9 mouse cellular contexts compared by ENCODE assay signal in the genomic region with DNA sequence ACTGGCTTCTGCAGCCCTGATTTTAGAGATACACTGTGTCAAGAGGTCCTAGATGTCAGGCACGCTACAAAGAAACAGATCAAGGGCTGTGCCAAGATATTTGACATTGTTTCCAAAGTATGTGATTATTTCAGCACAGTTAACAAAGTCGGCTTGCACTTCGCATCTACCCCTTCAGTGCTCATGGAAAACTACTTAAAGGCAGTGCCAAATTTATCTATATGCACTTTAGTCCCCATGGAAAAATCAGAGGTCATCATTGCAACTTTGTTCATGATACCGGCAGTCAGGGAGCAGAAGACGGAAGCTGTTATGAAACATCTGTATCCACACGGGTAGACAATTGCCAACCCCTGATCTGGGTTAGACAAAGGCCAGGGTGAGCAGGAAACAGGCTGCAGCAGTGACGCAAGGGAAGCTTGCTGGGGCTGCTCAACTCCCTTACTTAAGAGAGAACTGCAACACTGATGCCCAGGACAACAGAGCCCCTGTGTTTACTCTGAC.
DNase-seq lines count a peak whose midpoint lies in the region; ATAC-seq lines count a peak whose summit lies in the region.
"Had no signal": no experiment of that assay in that cellular context is flagged by ENCODE, and none has a peak within 500 bp of the region (broad histone marks: within the 10 kb centered on the region; RNA-seq: fewer than 3 reads in every experiment).

No protein-coding gene starts in this region.

- no peak overlapping the region for H3K4me2 ChIP-seq in forebrain, embryonic 14.5 days (ENCODE audit: low read length)
- H3K4me2 ChIP-seq in heart, embryonic 11.5 days: peak overlapping the region; percentile 24
- H3K4me2 ChIP-seq: limb, embryonic 12.5 days had no signal

- peaks cover 16% of the 10 kb centered on the region for H3K4me1 ChIP-seq in forebrain, embryonic 10.5 days
- H3K4me1 ChIP-seq in forebrain, embryonic 14.5 days (ENCODE audit: control insufficient read depth, insufficient read depth, low read length): no peaks in the 10 kb centered on the region
- peaks cover 28% of the 10 kb centered on the region for H3K4me1 ChIP-seq in heart, embryonic 11.5 days (ENCODE audit: control insufficient read depth, insufficient read depth, low read length)
- H3K4me1 ChIP-seq: limb, embryonic 12.5 days had no signal

- WGBS in forebrain, embryonic 10.5 days: 61% methylated on average over 7 of the region's 7 CpGs
- 66% methylated on average over 7 of the region's 7 CpGs for WGBS in forebrain, embryonic 14.5 days
- WGBS in heart, embryonic 11.5 days (ENCODE audit: insufficient replicate concordance): 14% methylated on average over 7 of the region's 7 CpGs

- no peak for DNase-seq in forebrain, embryonic 10.5 days (ENCODE audit: extremely low spot score, low spot score)
- DNase-seq in forebrain, embryonic 14.5 days (ENCODE audit: low spot score): no peak
- DNase-seq in kidney, postnatal 25 days: peak; percentile 49 to 82
- peak; percentile 14 to 19 for DNase-seq in monocyte, adult 2 months (ENCODE audit: low read depth in 1 of 2, low spot score in 2 of 2)
- no peak for DNase-seq in cerebellum, postnatal 36 days
- DNase-seq in gastrocnemius, postnatal 4 days (ENCODE audit: low spot score in 2 of 2): no peak
- no peak for DNase-seq in frontal cortex, postnatal 25 days (ENCODE audit: low spot score in 2 of 2)

- no peak for ATAC-seq in forebrain, embryonic 14.5 days
- peak; percentile 55; the same call in 1 of the 2 replicates for ATAC-seq in heart, embryonic 11.5 days (replicated peaks; ENCODE audit: insufficient number of reproducible peaks, low FRiP score, low TSS enrichment)

- no peaks in the 10 kb centered on the region for H3K36me3 ChIP-seq in forebrain, embryonic 10.5 days (replicated peaks)
- H3K36me3 ChIP-seq in forebrain, embryonic 14.5 days (ENCODE audit: control insufficient read depth, insufficient read depth, low read length): no peaks in the 10 kb centered on the region
- no peaks in the 10 kb centered on the region for H3K36me3 ChIP-seq in heart, embryonic 11.5 days (ENCODE audit: control insufficient read depth, insufficient read depth, low read length)
- H3K36me3 ChIP-seq: limb, embryonic 12.5 days had no signal

- no peak overlapping the region for H3K4me3 ChIP-seq in forebrain, embryonic 10.5 days
- H3K4me3 ChIP-seq in forebrain, embryonic 14.5 days (ENCODE audit: low read depth, low read length): no peak overlapping the region
- H3K4me3 ChIP-seq in heart, embryonic 11.5 days (ENCODE audit: low read depth, low read length): no peak overlapping the region
- H3K4me3 ChIP-seq: limb, embryonic 12.5 days had no signal

- no peaks in the 10 kb centered on the region for H3K9me3 ChIP-seq in forebrain, embryonic 10.5 days
- H3K9me3 ChIP-seq in forebrain, embryonic 14.5 days (replicated peaks; ENCODE audit: control insufficient read depth, low read length): no peaks in the 10 kb centered on the region
- no peaks in the 10 kb centered on the region for H3K9me3 ChIP-seq in heart, embryonic 11.5 days (replicated peaks; ENCODE audit: control insufficient read depth, low read length)
- H3K9me3 ChIP-seq: limb, embryonic 12.5 days had no signal

- H3K27me3 ChIP-seq in forebrain, embryonic 10.5 days (ENCODE audit: poor library complexity, severe bottlenecking): no peaks in the 10 kb centered on the region
- H3K27me3 ChIP-seq in forebrain, embryonic 14.5 days (replicated peaks; ENCODE audit: control insufficient read depth, insufficient read depth, low read length): no peaks in the 10 kb centered on the region
- no peaks in the 10 kb centered on the region for H3K27me3 ChIP-seq in heart, embryonic 11.5 days (ENCODE audit: control insufficient read depth, insufficient read depth, low read length)
- H3K27me3 ChIP-seq: limb, embryonic 12.5 days had no signal

- 0 out of 2 replicates have a peak overlapping the region, but pooled peaks have one; percentile 35 for H3K27ac ChIP-seq in forebrain, embryonic 10.5 days
- no peak overlapping the region for H3K27ac ChIP-seq in forebrain, embryonic 14.5 days (ENCODE audit: low read depth, low read length)
- peak overlapping the region; percentile 37 for H3K27ac ChIP-seq in heart, embryonic 11.5 days (ENCODE audit: low read depth, low read length)
- H3K27ac ChIP-seq: limb, embryonic 12.5 days had no signal

- no peak overlapping the region for H3K9ac ChIP-seq in forebrain, embryonic 14.5 days (ENCODE audit: low read length)
- H3K9ac ChIP-seq in heart, embryonic 11.5 days (ENCODE audit: low read depth, low read length): no peak overlapping the region
- H3K9ac ChIP-seq: limb, embryonic 12.5 days had no signal

Comparison
In these comparisons a context has a peak if more than half of its experiments do, and no peak if none do; other contexts are left out.
1. DNase-seq: peak in kidney, postnatal 25 days (2 of 2) and monocyte, adult 2 months (2 of 2); none in forebrain, embryonic 10.5 days (single experiment), forebrain, embryonic 14.5 days (single experiment), cerebellum, postnatal 36 days (0 of 2), gastrocnemius, postnatal 4 days (0 of 2) and frontal cortex, postnatal 25 days (0 of 2).